Mouse (Mus musculus) stomach, postnatal 0 days (tissue): ENCODE data around the gene Clca3b.
"Not testable (repeated sequence)": the region's sequence is repeated elsewhere in the genome, so short reads cannot be mapped to it uniquely, and the experiment has no call there.

Experiments used
- CTCF ChIP-seq: IDR thresholded peaks from 2 replicates; pipeline ENCODE4 v1.5.1; 2016; ENCODE audit warnings: antibody characterized with exemption, low read depth, mild to moderate bottlenecking, moderate library complexity
- EP300 ChIP-seq: optimal IDR thresholded peaks from 2 replicates; pipeline ENCODE3; 2016; ENCODE audit warnings: antibody characterized with exemption

DNA sequence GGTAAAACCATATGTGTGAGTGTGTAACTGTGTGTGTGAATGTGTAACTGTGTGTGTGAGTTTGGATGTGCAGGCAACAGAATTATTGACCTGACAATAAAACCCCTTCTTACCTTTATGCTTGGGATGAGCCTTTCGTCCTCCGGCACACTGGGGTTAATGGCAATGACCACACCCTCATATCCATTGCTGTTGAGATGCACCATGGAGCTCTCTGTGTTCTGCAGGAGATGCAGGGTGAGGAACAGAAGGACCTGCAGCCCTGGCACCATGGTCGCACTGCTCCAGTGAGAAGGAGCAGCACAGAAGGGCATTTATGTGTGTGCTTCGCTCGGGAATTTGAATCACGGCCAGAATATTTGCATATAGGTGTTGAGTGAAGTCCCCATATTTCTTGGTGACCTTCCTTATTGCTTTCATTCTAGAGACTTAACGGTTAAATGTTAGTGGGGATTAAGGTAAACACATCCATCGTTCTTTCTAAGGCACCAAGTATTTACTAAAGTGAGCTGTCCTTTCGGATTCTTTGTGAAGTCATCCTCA lies at the start of gene Clca3b:
- TF ChIP-seq CTCF, EP300: not testable (repeated sequence)
